Mouse (Mus musculus): ENCODE measurements around the gene Snx7. TPM values are rescaled to one million over a fixed set of nuclear protein-coding genes. Genes with fewer than 3 reads are reported as not detected.

Snx7 gene
- 42.4 and 47.1 TPM in 2 replicates for polyA plus RNA-seq (2014; fragmentation: Nextera tagmentation; extraction: Ambion mirVana)

DNA sequence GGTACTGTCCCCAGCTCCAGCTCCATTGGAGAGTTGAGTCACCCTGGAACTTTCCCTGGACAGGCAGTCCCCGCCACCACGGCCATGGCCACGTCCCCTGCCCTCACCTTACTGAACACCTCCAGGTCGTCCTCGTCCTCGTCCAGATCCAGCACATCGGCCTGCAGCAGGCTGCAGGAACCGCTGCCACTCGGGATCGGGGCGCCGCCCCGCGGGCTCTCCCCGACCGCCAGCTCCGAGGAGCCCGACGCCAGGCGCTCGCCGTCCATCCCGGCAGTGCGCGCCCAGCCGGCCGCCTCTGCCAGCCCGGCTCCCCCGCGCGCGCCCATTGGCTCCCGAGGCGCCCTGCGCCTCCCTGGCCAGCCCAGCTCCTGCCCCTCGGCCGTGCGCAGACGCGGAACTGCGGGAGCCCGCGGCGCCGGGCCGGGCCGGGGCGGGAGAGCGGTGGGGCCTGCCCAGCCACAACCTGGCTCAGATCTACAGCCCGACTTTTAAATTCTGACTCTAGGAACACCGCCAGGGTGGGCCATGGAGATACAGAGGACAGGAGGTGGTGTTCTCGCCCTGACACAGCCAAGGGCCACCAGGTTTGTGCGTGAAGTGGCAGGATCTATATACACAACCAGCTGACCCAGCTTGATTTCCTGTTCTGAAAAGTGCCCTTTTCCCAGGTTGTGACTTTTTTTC is at the start of gene Snx7:
Gene Snx7 (minus strand): TSS at position 300 of the 687 bp plus-strand sequence.
- H3K4me2 ChIP-seq (ENCODE audit: low read depth, low read length) = peak within 1 kb of the TSS; percentile 74
- peak within 1 kb of the TSS; percentile 75 for H3K27ac ChIP-seq (replicated peaks; ENCODE audit: low read depth, low read length)
- peak; percentile 92 for DNase-seq (ENCODE audit: low spot score)
- 0 out of 2 replicates have a peak, but pooled peaks cover 4% of the 10 kb centered on the region for H3K4me1 ChIP-seq (ENCODE audit: control insufficient read depth, insufficient read depth, low read length)
- no peaks in the 10 kb centered on the region for H3K27me3 ChIP-seq (replicated peaks; ENCODE audit: control insufficient read depth, insufficient read depth, low read length)
- H3K9ac ChIP-seq (ENCODE audit: low read depth, low read length) = peak within 1 kb of the TSS; percentile 74
- H3K36me3 ChIP-seq (ENCODE audit: control insufficient read depth, insufficient read depth, low read length) = no peaks in the 10 kb centered on the region
- H3K9me3 ChIP-seq (ENCODE audit: control insufficient read depth, low read length) = no peaks in the 10 kb centered on the region
- peak; percentile 100 for ATAC-seq (ENCODE audit: low read depth)
- H3K4me3 ChIP-seq (ENCODE audit: low read depth, low read length) = peak within 1 kb of the TSS; percentile 66
- WGBS = under 1% methylated on average over 28 of the region's 53 CpGs

DNA sequence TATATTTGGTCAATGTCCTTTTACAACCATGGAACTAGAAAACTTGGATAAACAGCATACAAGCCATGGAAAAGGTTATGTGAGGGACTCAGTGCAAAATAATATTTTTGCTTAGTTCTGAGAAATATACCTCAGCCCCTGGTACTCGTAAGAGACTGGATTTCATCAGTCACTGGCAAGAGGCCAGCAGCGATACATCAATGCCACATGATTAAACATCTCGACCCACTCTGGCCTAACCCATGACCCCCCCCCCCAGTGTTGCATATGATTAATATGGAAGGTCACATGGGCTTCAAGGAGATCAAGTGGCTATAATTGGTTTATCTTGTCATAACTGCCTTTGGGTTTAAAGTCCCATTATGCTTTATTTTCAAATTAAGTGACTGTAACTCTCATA is 46.7 kb upstream of the Snx7 start:
- H3K27ac ChIP-seq (replicated peaks; ENCODE audit: low read depth, low read length) = no peak overlapping the region
- H3K36me3 ChIP-seq (ENCODE audit: control insufficient read depth, insufficient read depth, low read length) = no peaks in the 10 kb centered on the region
- H3K9me3 ChIP-seq (ENCODE audit: control insufficient read depth, low read length) = no peaks in the 10 kb centered on the region
- H3K27me3 ChIP-seq (replicated peaks; ENCODE audit: control insufficient read depth, insufficient read depth, low read length) = no peaks in the 10 kb centered on the region
- H3K4me1 ChIP-seq (ENCODE audit: control insufficient read depth, insufficient read depth, low read length) = no peaks in the 10 kb centered on the region
- no peak overlapping the region for H3K4me3 ChIP-seq (ENCODE audit: low read depth, low read length)
- H3K9ac ChIP-seq (ENCODE audit: low read depth, low read length) = no peak overlapping the region
- 49% methylated on average over 3 of the region's 3 CpGs for WGBS
- H3K4me2 ChIP-seq (ENCODE audit: low read depth, low read length) = no peak overlapping the region
- ATAC-seq (ENCODE audit: low read depth) = no peak
- no peak for DNase-seq (ENCODE audit: low spot score)

DNA sequence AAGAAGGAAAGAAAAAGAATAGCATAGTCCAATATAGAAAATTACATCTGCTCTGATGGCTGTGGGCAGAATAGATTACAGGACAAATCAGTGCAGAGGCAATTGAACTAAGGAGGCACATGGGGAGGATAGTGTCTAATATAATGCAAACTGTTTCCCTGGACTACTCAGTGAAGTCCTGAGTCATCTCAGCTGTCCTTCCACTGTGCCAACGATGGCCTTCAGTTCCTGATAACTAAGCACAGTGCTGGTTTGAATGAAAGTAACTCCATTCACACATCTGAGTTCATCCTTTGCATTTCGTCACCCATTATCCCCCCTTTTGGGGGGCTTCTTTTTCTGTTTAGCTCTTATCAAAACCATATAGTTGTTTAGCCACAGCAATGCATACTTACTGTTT is 25.0 kb upstream of the Snx7 start:
- Histone ChIP-seq H3K27me3 (replicated peaks; ENCODE audit: control insufficient read depth, insufficient read depth, low read length) (no peaks in the 10 kb centered on the region), H3K4me1 (ENCODE audit: control insufficient read depth, insufficient read depth, low read length) (no peaks in the 10 kb centered on the region), H3K9ac (ENCODE audit: low read depth, low read length) (no peak overlapping the region), H3K4me2 (ENCODE audit: low read depth, low read length) (no peak overlapping the region), H3K27ac (replicated peaks; ENCODE audit: low read depth, low read length) (no peak overlapping the region), H3K9me3 (ENCODE audit: control insufficient read depth, low read length) (no peaks in the 10 kb centered on the region), H3K36me3 (ENCODE audit: control insufficient read depth, insufficient read depth, low read length) (no peaks in the 10 kb centered on the region), H3K4me3 (ENCODE audit: low read depth, low read length) (no peak overlapping the region)
- no peak for ATAC-seq (ENCODE audit: low read depth)
- 76% methylated on average over 2 of the region's 2 CpGs for WGBS
- DNase-seq (ENCODE audit: low spot score) = no peak

DNA sequence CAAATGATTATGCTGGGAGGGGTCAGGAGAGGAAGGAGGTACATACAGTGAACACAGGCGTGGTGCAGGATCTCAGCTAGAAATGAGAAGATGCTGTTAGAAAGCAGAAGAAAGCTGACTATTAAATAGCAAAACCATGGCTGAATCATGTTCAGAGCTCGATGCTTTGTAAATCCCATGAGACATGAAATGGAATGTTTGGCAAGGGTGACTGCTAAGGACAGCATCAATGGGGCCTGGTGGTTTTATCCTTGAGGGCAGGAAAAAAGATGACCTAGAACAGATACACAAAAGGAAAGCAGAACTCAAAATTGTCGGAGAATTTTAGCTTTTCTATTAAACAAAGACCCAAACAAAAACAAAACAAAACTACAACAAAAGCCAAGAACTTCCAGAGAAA is 6.7 kb upstream of the Snx7 start:
- ATAC-seq (ENCODE audit: low read depth) (no peak), DNase-seq (ENCODE audit: low spot score) (no peak)
- H3K4me1 ChIP-seq (ENCODE audit: control insufficient read depth, insufficient read depth, low read length) = no peaks in the 10 kb centered on the region
- no peaks in the 10 kb centered on the region for H3K36me3 ChIP-seq (ENCODE audit: control insufficient read depth, insufficient read depth, low read length)
- WGBS = 77% methylated on average over 3 of the region's 3 CpGs
- H3K4me2 ChIP-seq (ENCODE audit: low read depth, low read length) = no peak overlapping the region
- no peak overlapping the region for H3K4me3 ChIP-seq (ENCODE audit: low read depth, low read length)
- H3K9ac ChIP-seq (ENCODE audit: low read depth, low read length) = no peak overlapping the region
- H3K9me3 ChIP-seq (ENCODE audit: control insufficient read depth, low read length) = no peaks in the 10 kb centered on the region
- H3K27ac ChIP-seq (replicated peaks; ENCODE audit: low read depth, low read length) = no peak overlapping the region
- H3K27me3 ChIP-seq (replicated peaks; ENCODE audit: control insufficient read depth, insufficient read depth, low read length) = no peaks in the 10 kb centered on the region

DNA sequence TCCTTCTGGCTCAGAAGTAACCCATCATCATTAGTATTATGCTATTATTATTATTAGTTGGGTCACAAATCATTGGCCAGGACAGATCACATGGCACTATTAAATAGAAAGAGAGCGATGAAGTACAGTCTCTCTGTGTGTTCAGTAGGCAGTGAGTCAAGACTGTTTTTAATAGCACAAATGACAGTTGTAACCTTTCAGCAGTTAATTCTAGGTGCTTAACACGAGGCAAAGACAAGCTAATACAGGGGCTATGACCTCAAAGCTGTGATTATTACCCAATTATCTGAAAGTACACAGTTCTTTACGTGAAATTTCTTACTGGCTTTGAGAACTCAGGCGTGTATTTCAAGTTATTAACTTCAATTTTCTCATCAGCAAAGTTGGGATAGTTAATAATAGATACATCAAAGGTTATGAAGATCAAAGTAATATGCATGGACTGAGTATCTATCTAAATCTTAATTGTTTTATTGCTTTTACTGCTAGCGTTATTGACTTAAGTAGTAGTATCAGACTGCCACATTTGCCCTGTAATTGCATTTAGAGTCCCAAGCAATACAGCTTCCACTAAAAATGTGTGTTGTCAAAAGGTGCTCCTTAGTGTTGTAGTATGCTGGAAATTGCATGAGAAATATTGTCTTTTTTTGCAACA is 4.6 kb upstream of the Snx7 start:
- no peak for ATAC-seq (ENCODE audit: low read depth)
- no peak overlapping the region for H3K4me2 ChIP-seq (ENCODE audit: low read depth, low read length)
- no peak overlapping the region for H3K27ac ChIP-seq (replicated peaks; ENCODE audit: low read depth, low read length)
- WGBS = 61% methylated on average over 5 of the region's 5 CpGs
- H3K36me3 ChIP-seq (ENCODE audit: control insufficient read depth, insufficient read depth, low read length) = no peaks in the 10 kb centered on the region
- H3K9me3 ChIP-seq (ENCODE audit: control insufficient read depth, low read length) = no peaks in the 10 kb centered on the region
- no peaks in the 10 kb centered on the region for H3K27me3 ChIP-seq (replicated peaks; ENCODE audit: control insufficient read depth, insufficient read depth, low read length)
- no peaks in the 10 kb centered on the region for H3K4me1 ChIP-seq (ENCODE audit: control insufficient read depth, insufficient read depth, low read length)
- no peak for DNase-seq (ENCODE audit: low spot score)
- H3K4me3 ChIP-seq (ENCODE audit: low read depth, low read length) = no peak overlapping the region
- H3K9ac ChIP-seq (ENCODE audit: low read depth, low read length) = no peak overlapping the region

DNA sequence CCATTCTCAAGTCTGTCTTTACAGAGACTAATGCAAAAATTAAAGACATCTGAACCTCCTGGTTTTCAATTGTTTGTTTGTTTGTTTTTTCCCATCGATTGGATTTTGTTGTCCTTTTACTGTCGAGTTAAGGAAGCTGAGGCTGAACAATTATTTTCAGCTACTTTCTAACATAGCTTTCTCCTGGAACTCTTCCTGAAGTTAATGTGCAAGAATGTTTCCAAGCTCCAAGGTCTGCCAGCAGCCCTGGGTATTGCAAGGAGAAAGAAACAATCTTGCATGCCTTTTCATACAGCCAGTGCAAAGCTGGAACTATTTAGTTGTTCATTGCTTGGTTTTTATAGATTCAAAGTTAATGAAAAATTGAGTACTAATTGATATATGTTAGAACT is 584 bp upstream of the Snx7 start:
- Histone ChIP-seq H3K4me2 (ENCODE audit: low read depth, low read length) (peak overlapping the region; percentile 74), H3K4me1 (ENCODE audit: control insufficient read depth, insufficient read depth, low read length) (0 out of 2 replicates have a peak, but pooled peaks cover 4% of the 10 kb centered on the region), H3K4me3 (ENCODE audit: low read depth, low read length) (peak overlapping the region; percentile 66), H3K27ac (replicated peaks; ENCODE audit: low read depth, low read length) (peak overlapping the region; percentile 75), H3K9me3 (ENCODE audit: control insufficient read depth, low read length) (no peaks in the 10 kb centered on the region), H3K9ac (ENCODE audit: low read depth, low read length) (peak overlapping the region; percentile 74), H3K27me3 (replicated peaks; ENCODE audit: control insufficient read depth, insufficient read depth, low read length) (no peaks in the 10 kb centered on the region), H3K36me3 (ENCODE audit: control insufficient read depth, insufficient read depth, low read length) (no peaks in the 10 kb centered on the region)
- DNase-seq (ENCODE audit: low spot score) (peak; percentile 46), ATAC-seq (ENCODE audit: low read depth) (no peak)
- 12% methylated on average over 2 of the region's 2 CpGs for WGBS

DNA sequence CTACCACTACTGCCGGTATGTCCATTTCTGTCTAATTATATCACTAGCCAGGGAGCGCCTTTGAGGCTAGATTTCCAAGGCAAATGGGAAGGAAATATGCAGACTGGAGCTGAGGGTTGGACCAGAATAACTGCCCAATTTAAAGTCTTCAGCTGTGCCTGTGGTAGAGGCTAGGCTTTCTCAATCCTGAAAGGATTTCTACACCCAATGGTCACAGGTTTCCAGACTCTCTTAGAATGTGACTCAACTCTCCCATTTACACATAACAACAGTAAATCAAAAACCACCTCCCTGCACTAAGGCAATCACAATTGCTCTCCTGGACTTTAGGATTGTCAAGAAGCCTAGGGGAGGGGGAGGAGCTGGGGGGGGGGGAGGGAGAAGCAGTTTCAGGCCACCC is 645 bp downstream of the Snx7 start:
- peak overlapping the region; percentile 75; the same call in 1 of the 2 replicates for H3K27ac ChIP-seq (replicated peaks; ENCODE audit: low read depth, low read length)
- H3K4me3 ChIP-seq (ENCODE audit: low read depth, low read length) = peak overlapping the region; percentile 66
- 62% methylated on average over 2 of the region's 2 CpGs for WGBS
- H3K36me3 ChIP-seq (ENCODE audit: control insufficient read depth, insufficient read depth, low read length) = no peaks in the 10 kb centered on the region
- H3K9ac ChIP-seq (ENCODE audit: low read depth, low read length) = peak overlapping the region; percentile 74
- peak overlapping the region; percentile 74 for H3K4me2 ChIP-seq (ENCODE audit: low read depth, low read length)
- H3K27me3 ChIP-seq (replicated peaks; ENCODE audit: control insufficient read depth, insufficient read depth, low read length) = no peaks in the 10 kb centered on the region
- DNase-seq (ENCODE audit: low spot score) (peak; percentile 9), ATAC-seq (ENCODE audit: low read depth) (no peak)
- H3K4me1 ChIP-seq (ENCODE audit: control insufficient read depth, insufficient read depth, low read length) = 0 out of 2 replicates have a peak, but pooled peaks cover 4% of the 10 kb centered on the region
- H3K9me3 ChIP-seq (ENCODE audit: control insufficient read depth, low read length) = no peaks in the 10 kb centered on the region

DNA sequence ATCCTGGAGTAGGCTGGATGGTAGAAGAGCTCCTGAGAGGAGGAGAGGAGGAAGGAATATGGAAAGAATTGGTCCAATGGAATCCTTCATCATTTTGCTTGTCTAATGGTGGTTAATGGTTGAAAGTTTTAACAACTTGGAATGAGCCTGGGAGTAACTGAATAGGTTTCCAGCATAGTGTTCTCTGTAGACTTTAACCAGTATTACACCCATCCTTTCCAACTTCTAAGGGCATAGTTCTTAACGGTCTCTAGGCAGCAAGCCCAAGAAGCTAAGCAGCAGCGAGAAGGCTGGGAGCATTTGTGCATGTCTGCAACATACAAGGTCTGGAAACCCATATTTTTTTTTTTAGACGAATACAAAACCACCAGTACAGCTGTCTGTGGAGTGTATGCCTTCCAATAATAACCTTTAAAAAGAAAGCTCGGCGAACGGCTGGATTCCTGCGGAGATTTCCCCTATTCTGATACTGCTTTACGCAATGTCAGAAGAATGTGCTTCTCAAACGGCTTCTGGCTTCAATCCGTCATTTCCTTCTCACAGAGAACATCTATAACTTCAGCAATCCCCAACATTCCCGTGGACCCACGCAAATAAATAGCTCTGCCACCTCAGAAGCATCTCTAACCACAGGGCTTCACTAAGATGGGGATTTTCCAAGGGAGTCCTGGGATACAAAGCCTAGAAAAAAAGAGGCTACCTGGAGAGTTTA is 1.9 kb downstream of the Snx7 start:
- ATAC-seq (ENCODE audit: low read depth) = no peak
- 0 out of 2 replicates have a peak, but pooled peaks cover 6% of the 10 kb centered on the region for H3K4me1 ChIP-seq (ENCODE audit: control insufficient read depth, insufficient read depth, low read length)
- H3K27ac ChIP-seq (replicated peaks; ENCODE audit: low read depth, low read length) = peak overlapping the region; percentile 40; the same call in 1 of the 2 replicates
- H3K27me3 ChIP-seq (replicated peaks; ENCODE audit: control insufficient read depth, insufficient read depth, low read length) = no peaks in the 10 kb centered on the region
- H3K9ac ChIP-seq (ENCODE audit: low read depth, low read length) = no peak overlapping the region
- H3K4me3 ChIP-seq (ENCODE audit: low read depth, low read length) = no peak overlapping the region
- WGBS = 59% methylated on average over 12 of the region's 12 CpGs
- no peaks in the 10 kb centered on the region for H3K9me3 ChIP-seq (ENCODE audit: control insufficient read depth, low read length)
- peak; percentile 47 for DNase-seq (ENCODE audit: low spot score)
- H3K4me2 ChIP-seq (ENCODE audit: low read depth, low read length) = peak overlapping the region; percentile 74
- no peaks in the 10 kb centered on the region for H3K36me3 ChIP-seq (ENCODE audit: control insufficient read depth, insufficient read depth, low read length)

All from embryonic facial prominence, embryonic 14.5 days (tissue).